Mouse (Mus musculus) testis, adult 2 months (tissue): ENCODE data around the gene Acan. TPM values are rescaled to one million over a fixed set of nuclear protein-coding genes. Genes with fewer than 3 reads are reported as not detected.

Source experiments
- H3K27ac ChIP-seq: fragments of 200-500 bp; 2 replicates; pipeline ENCODE4 v1.5.1; 2012; ENCODE audit warnings: low read depth, low read length; ENCODE audit not compliant: control insufficient read depth, insufficient read depth
- H3K27me3 ChIP-seq: fragments of 200-500 bp; 2 replicates; pipeline ENCODE4 v1.6.1; 2012; ENCODE audit warnings: mild to moderate bottlenecking, low read length, moderate library complexity; ENCODE audit not compliant: control insufficient read depth, insufficient read depth
- H3K36me3 ChIP-seq: fragments of 200-500 bp; 2 replicates; pipeline ENCODE4 v1.6.1; 2012; ENCODE audit warnings: mild to moderate bottlenecking, low read length; ENCODE audit not compliant: control insufficient read depth, insufficient read depth
- H3K4me1 ChIP-seq: fragments of 200-500 bp; 2 replicates; pipeline ENCODE4 v1.6.1; 2012; ENCODE audit warnings: low read length; ENCODE audit not compliant: control insufficient read depth, insufficient read depth
- H3K4me3 ChIP-seq: fragments of 200-500 bp; 2 replicates; pipeline ENCODE4 v1.5.1; 2012; ENCODE audit warnings: low read depth, mild to moderate bottlenecking, low read length, moderate library complexity, mixed read lengths; ENCODE audit not compliant: control insufficient read depth
- CTCF ChIP-seq: fragments of 200-500 bp; IDR thresholded peaks from 2 replicates; pipeline ENCODE4 v1.5.1; 2012; ENCODE audit warnings: low read depth, mild to moderate bottlenecking, inconsistent platforms, low read length, moderate library complexity; ENCODE audit not compliant: control insufficient read depth, insufficient read depth, insufficient replicate concordance
- POLR2A ChIP-seq: fragments of 200-500 bp; IDR thresholded peaks from 2 replicates; pipeline ENCODE4 v1.6.1; 2012; ENCODE audit warnings: low read depth, mild to moderate bottlenecking, inconsistent platforms, low read length, moderate library complexity; ENCODE audit not compliant: control insufficient read depth
- polyA plus RNA-seq: library from polyadenylated mRNA; depleted of rRNA; stranded (reverse); fragments of >200 nt; gene quantifications from 2 replicates; pipeline ENCODE4 v1.2.3, GENCODE M21; 2012

The Acan gene
- polyA plus RNA-seq, 1 experiment: 0.22 TPM

DNA sequence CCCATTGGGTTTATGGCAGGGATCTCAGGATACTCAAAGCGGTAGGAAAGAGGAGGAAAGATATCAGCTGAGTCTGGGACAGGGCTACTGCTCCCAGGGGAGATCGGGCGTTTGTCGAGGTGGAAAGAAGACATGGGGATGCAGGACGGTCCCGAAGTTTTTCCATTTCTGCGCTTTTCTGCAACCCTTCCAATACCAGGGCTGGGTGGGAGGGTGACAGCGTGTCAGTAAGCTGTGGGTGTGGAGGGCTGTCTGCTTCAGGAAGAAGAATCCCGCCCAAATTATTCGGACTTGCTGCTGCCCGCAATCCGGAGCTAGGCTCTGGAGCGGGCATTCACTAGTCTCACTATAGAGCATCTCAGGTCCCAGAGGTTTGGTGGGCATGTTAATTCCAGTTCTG, 828 bp downstream of the Acan start:
- Histone ChIP-seq H3K4me1 (peaks cover 6% of the 10 kb centered on the region), H3K4me3 (no peak overlapping the region), H3K36me3 (no peaks in the 10 kb centered on the region), H3K27ac (no peak overlapping the region), H3K27me3 (no peaks in the 10 kb centered on the region)
- TF ChIP-seq POLR2A (no peak), CTCF (no peak)

DNA sequence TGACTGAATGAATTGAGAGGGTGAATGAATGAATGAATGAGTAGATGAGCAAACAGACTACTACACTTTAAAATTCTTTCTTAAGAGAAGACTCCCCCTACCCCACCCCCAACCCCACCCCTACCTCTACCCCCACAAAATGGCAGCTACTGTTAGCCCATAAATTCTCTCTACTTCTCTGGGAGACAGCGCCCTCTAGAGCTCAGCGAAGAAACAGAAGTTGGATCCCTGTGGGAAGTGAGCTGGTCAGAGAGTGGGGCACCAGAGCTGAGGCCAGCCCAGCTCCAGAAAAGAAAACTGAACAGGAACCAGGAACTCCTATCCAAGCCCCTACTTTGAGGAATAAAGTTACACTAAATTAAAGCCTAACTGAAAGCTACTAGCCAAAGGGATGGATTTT, 5.3 kb downstream of the Acan start:
- no peak overlapping the region for H3K4me3 ChIP-seq
- no peaks in the 10 kb centered on the region for H3K27me3 ChIP-seq
- no peak overlapping the region for H3K27ac ChIP-seq
- peak; percentile 43; the same call in 1 of the 2 replicates for TF ChIP-seq CTCF
- no peak for TF ChIP-seq POLR2A
- H3K36me3 ChIP-seq: no peaks in the 10 kb centered on the region
- H3K4me1 ChIP-seq: peaks cover under 1% of the 10 kb centered on the region; the same call in 1 of the 2 replicates

DNA sequence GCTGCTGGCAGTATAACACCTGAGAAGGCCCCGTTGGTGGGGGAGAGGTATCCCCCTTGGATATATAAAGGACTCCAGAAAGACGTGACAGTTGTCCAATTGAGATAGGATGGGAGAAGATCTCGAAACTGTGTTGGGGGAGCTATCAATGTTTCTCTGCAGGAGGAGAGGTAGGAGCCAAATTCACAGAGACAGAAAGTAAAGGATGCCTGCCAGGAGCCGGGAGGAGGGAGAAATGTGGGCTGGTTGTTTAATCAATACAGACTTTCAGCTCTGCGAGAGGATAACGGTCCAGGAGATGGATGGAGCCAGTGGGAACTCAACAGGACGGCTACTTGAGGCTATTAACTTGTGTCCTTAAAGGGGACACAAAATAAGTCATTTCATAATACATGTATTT, 14.2 kb downstream of the Acan start:
- H3K4me1 ChIP-seq: no peaks in the 10 kb centered on the region
- TF ChIP-seq POLR2A: no peak
- no peak for TF ChIP-seq CTCF
- no peaks in the 10 kb centered on the region for H3K36me3 ChIP-seq
- H3K27ac ChIP-seq: no peak overlapping the region
- H3K27me3 ChIP-seq: no peaks in the 10 kb centered on the region
- no peak overlapping the region for H3K4me3 ChIP-seq

DNA sequence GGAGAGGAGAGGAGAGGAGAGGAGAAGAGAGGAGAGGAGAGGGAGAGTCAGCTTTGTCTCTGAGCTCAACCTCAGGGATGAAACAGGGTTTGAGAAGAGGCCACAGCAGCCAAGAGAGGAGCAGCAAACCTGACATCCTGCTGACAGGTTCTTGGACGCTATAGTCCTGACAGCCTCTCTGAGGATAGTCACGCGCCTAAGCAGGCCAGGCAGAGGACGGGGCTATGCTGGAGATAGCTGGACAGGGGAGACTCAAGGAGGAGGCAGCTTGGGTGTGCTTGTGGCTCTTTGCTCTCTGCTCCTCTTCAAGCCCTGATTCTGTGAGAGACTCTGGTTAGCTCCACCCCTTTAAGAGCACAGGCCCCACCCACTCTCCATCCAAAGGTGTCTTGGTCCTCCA, 14.9 kb downstream of the Acan start:
- Histone ChIP-seq H3K4me3 (no peak overlapping the region), H3K27ac (no peak overlapping the region), H3K27me3 (no peaks in the 10 kb centered on the region), H3K36me3 (no peaks in the 10 kb centered on the region), H3K4me1 (no peaks in the 10 kb centered on the region)
- TF ChIP-seq CTCF (no peak), POLR2A (no peak)

DNA sequence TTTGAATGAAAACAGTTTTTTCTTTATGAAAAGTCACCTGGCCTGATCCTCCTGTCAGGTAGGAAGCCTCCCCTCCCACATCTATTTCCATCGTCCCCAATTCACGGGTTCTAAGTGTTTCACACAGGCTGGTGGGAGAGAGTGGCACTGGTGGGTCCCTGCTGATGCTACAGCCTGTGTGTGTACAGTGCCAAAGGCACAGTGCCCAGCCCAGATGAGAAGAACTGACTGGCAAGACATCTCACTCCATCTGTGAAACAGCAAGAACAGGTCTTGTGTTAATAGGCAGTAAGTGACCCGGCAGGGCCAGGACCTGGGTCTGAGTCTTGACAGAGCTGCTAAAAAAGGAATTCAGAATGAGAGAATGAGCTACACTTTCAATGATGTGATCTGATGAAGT, 25.9 kb downstream of the Acan start:
- no peaks in the 10 kb centered on the region for H3K27me3 ChIP-seq
- H3K36me3 ChIP-seq: no peaks in the 10 kb centered on the region
- H3K4me1 ChIP-seq: no peaks in the 10 kb centered on the region
- H3K4me3 ChIP-seq: no peak overlapping the region
- TF ChIP-seq CTCF (no peak), POLR2A (no peak)
- no peak overlapping the region for H3K27ac ChIP-seq

DNA sequence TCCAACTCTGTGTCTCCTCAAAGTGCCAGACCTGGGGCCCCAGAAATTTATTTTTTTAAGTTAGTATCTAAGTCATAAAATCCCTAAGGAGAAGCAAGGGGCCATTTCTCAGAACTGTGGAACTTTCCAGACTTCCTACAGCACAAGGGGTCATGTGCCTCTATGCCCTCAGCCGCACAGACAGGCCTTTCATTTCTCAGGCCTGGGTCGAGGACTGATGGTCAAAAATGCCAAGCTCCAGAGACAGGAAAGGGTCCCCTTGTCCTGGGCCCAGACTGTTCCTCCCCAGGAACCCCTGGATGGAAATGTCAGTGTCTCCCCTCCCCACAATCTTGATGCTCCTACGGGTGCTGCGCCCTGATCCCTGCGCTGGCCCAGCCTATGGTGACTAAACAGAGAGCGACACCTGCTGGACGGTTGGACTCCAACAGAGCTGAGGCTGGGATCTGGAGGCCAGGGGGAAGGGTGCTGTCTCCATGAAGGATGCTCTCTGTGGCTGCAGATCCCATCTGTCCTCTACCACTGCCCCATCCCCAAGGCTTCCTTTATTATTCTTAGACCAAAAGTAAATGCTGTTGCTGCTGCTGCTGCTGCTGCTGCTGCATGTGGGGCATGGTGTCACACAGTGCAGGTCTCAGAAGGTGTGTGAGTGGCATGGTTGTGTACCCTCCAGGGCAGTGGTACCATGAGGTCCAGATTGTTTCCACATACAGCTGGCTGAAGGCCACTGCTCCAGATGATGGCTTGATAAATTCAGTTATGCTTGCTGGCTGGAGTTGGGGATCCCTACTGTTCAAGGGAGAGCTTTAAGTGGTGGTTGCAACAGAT, 27.5 kb downstream of the Acan start:
- TF ChIP-seq POLR2A (no peak), CTCF (peak; percentile 60; the same call in 1 of the 2 replicates)
- H3K36me3 ChIP-seq: no peaks in the 10 kb centered on the region

DNA sequence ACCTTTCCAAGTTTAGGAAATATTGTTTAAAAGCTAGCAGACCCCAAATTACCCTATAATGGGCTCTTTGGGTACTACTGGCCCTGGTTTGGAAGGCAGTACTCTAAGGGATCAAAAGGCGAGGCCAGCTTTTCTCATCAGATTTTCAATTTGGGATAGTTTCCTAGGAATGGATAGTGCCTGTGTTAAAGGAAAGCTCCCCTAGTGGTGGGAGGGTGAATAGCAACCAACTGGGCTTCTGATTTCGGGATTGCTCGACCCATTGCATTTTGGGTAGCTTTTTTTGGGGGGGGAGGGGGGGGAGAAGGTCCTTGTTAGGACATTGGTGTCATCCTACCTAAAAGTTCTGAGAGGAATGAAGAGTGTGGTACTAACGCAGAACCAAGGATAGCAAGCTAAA, 35.8 kb downstream of the Acan start:
- H3K4me1 ChIP-seq: peaks cover 2% of the 10 kb centered on the region
- H3K27ac ChIP-seq: no peak overlapping the region
- no peak overlapping the region for H3K4me3 ChIP-seq
- no peaks in the 10 kb centered on the region for H3K36me3 ChIP-seq
- TF ChIP-seq POLR2A (no peak), CTCF (no peak)
- no peaks in the 10 kb centered on the region for H3K27me3 ChIP-seq

More for the DNA sequence above, 27.5 kb downstream of the Acan start:
- Histone ChIP-seq H3K27me3 (no peaks in the 10 kb centered on the region), H3K4me1 (no peaks in the 10 kb centered on the region), H3K27ac (no peak overlapping the region), H3K4me3 (no peak overlapping the region)
